Mouse (Mus musculus) liver, embryonic 15.5 days (tissue): ENCODE measurements around the gene Dnaja4. TPM values are rescaled to one million over a fixed set of nuclear protein-coding genes. Genes with fewer than 3 reads are reported as not detected.

Experiments used
- ATAC-seq: fragments of 200-750 bp; cut with Nextera tagmentation; 2 replicates; pipeline ENCODE4 v1.8.0; 2017; ENCODE audit warnings: moderate number of reproducible peaks, mild to moderate bottlenecking, moderate library complexity; ENCODE audit not compliant: insufficient read depth
- H3K27ac ChIP-seq: fragments of 300-500 bp; sonication (generic); replicated peaks from 2 replicates; pipeline ENCODE4 v1.5.1; 2015; ENCODE audit warnings: mild to moderate bottlenecking, inconsistent platforms
- H3K27me3 ChIP-seq: fragments of 300-500 bp; sonication (generic); 2 replicates; pipeline ENCODE4 v1.6.1; 2015; ENCODE audit warnings: mild to moderate bottlenecking, inconsistent platforms
- H3K36me3 ChIP-seq: fragments of 300-500 bp; sonication (generic); replicated peaks from 2 replicates; pipeline ENCODE4 v1.6.1; 2015; ENCODE audit warnings: moderate library complexity, mild to moderate bottlenecking, inconsistent platforms
- H3K4me1 ChIP-seq: fragments of 300-500 bp; sonication (generic); replicated peaks from 2 replicates; pipeline ENCODE4 v1.6.1; 2015; ENCODE audit warnings: inconsistent platforms
- H3K4me2 ChIP-seq: fragments of 300-500 bp; sonication (generic); 2 replicates; pipeline ENCODE4 v1.6.1; 2015; ENCODE audit warnings: moderate library complexity, mild to moderate bottlenecking, inconsistent platforms
- H3K4me3 ChIP-seq: fragments of 300-500 bp; sonication (generic); replicated peaks from 2 replicates; pipeline ENCODE4 v1.5.1; 2015; ENCODE audit warnings: mild to moderate bottlenecking, inconsistent platforms
- H3K9ac ChIP-seq: fragments of 300-500 bp; sonication (generic); 2 replicates; pipeline ENCODE4 v1.6.1; 2015; ENCODE audit warnings: moderate library complexity, mild to moderate bottlenecking, inconsistent platforms
- H3K9me3 ChIP-seq: fragments of 300-500 bp; sonication (generic); replicated peaks from 2 replicates; pipeline ENCODE4 v1.6.1; 2016; ENCODE audit warnings: inconsistent platforms
- WGBS: fragments of 180-500 bp; shearing (Covaris S2); methylation state at CpG from one replicate; pipeline ENCODE4 v1.1.7; 2015; ENCODE audit warnings: mixed read lengths; ENCODE audit not compliant: insufficient replicate concordance; 5-methylcytosine and 5-hydroxymethylcytosine counted together
- polyA plus RNA-seq: library from polyadenylated mRNA; unstranded; fragments of >200 nt; fragmentation: Nextera tagmentation; extraction: Ambion mirVana; gene quantifications from 2 replicates; pipeline ENCODE4 v1.2.1, GENCODE M21; 2015

Dnaja4 gene
- polyA plus RNA-seq = 21.5 and 23.0 TPM in 2 replicates

DNA sequence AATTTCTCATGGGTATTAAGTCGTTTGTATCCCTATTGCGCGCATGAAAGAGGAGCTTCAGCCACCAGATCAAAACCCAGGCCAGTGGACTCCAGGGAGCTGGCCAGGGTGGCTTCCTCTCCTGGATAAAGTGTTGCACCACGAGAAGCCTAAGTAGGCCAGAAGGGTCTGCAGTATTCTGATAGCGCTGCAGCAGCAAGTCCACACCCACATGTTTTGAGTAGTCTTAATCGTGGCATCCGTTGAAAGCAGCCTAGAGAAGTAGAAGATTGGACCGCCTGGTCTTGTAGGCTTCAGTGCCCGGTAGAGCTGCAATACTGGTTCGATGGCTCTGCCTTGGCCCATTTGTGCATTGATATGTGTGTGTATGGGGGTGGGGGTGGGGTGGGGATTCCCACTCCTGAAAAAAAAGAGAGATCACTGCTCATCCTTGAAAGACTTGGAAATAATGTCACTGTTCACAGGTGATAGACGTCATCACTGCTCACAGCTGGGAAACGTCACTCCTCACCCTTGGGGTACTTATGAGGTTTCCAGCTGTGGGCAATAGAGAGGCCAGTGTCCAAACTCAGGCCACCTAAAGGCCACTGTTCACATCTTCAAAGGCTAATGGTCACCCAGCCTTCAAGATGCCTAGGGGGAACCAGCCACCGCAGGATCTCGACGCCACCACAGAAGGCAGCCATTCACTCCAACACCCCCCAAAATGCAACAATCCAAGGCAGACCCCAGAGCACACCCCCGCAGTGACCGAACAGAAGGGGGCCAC lies at the start of gene Dnaja4:
TSS of gene Dnaja4 (plus strand) at position 556 of the 769 bp plus-strand sequence.
- H3K4me3 ChIP-seq = peak within 1 kb of the TSS; percentile 85
- 26% methylated on average over 17 of the region's 17 CpGs for WGBS
- H3K27me3 ChIP-seq = peaks cover 43% of the 10 kb centered on the region
- H3K9me3 ChIP-seq = no peaks in the 10 kb centered on the region
- peak within 1 kb of the TSS; percentile 96 for H3K27ac ChIP-seq
- peak within 1 kb of the TSS; percentile 95 for H3K9ac ChIP-seq
- H3K4me1 ChIP-seq = peaks cover 74% of the 10 kb centered on the region
- H3K4me2 ChIP-seq = peak within 1 kb of the TSS; percentile 84
- ATAC-seq = peak; percentile 91
- no peaks in the 10 kb centered on the region for H3K36me3 ChIP-seq

DNA sequence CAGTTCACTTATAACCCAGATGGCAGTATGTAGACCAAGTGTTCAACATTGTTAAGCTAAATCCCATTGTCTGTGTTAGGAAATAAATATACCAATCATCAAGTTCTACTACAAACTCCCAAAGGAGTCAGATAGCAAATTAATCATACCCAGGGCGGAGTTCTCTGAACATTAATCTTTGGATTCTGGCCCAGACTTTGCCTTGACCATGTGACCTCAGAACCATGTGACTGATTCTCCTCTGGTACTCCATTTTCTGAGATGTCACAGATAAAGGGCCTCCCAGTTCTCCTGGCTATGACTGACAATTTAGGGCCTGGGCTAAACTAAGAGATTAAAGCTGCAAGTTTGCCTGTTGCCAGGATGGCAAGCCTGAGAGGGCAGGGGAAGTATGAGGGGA lies 49.3 kb upstream of the Dnaja4 start:
- 54% methylated on average over 1 of the region's 1 CpGs for WGBS
- no peaks in the 10 kb centered on the region for H3K36me3 ChIP-seq
- no peaks in the 10 kb centered on the region for H3K4me1 ChIP-seq
- H3K4me3 ChIP-seq = no peak overlapping the region
- H3K4me2 ChIP-seq = no peak overlapping the region
- H3K9me3 ChIP-seq = no peaks in the 10 kb centered on the region
- H3K27me3 ChIP-seq = no peaks in the 10 kb centered on the region; the same call in none of the 2 replicates
- H3K27ac ChIP-seq = no peak overlapping the region
- no peak overlapping the region for H3K9ac ChIP-seq
- no peak for ATAC-seq

DNA sequence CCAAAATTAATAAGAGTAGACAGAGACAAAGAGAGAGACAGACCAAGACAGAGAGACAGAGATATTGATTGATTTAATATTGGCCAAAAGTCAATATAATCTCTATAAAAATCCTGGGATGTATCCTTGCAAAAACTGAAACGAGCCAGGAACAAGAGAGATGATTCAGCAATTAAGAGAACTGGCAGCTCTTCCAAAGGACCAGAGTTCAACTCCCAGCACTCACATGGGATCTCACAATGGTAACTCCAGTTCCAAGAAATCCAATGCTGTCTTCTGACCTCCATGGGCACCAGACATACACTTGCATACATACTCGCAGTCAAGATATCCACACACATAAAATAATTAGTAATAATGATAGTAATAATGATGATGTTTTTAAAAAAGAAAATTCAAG lies 45.9 kb upstream of the Dnaja4 start:
- Histone ChIP-seq H3K27me3 (no peaks in the 10 kb centered on the region; the same call in 1 of the 2 replicates), H3K36me3 (no peaks in the 10 kb centered on the region), H3K27ac (no peak overlapping the region), H3K9ac (no peak overlapping the region), H3K4me2 (no peak overlapping the region), H3K9me3 (no peaks in the 10 kb centered on the region), H3K4me1 (no peaks in the 10 kb centered on the region), H3K4me3 (no peak overlapping the region)
- 58% methylated on average over 2 of the region's 2 CpGs for whole genome bisulfite sequencing
- ATAC-seq = no peak

DNA sequence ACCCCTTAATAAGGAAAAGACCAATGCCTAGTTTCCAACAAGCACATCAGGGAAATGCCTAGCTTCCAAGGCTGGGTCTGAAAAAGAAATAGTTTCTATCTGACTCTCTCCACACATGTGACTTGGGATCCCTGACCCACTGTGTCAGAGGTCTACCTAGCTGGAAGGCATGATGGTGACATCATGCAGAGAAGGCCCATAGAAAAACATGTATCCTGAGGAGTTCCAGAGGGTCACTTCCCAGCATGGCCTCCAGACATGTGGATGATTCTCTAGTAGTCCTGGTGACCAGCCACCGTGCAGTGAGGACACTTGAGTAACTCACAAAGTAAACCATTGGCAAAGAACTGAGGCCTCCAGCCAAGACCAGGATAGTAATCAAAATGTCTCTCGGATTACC lies 42.8 kb upstream of the Dnaja4 start:
- H3K36me3 ChIP-seq = no peaks in the 10 kb centered on the region
- H3K27me3 ChIP-seq = no peaks in the 10 kb centered on the region
- ATAC-seq = no peak
- no peak overlapping the region for H3K4me3 ChIP-seq
- H3K9me3 ChIP-seq = no peaks in the 10 kb centered on the region
- no peak overlapping the region for H3K27ac ChIP-seq
- 56% methylated on average over 2 of the region's 2 CpGs for WGBS
- no peak overlapping the region for H3K4me2 ChIP-seq
- H3K9ac ChIP-seq = no peak overlapping the region
- no peaks in the 10 kb centered on the region for H3K4me1 ChIP-seq

DNA sequence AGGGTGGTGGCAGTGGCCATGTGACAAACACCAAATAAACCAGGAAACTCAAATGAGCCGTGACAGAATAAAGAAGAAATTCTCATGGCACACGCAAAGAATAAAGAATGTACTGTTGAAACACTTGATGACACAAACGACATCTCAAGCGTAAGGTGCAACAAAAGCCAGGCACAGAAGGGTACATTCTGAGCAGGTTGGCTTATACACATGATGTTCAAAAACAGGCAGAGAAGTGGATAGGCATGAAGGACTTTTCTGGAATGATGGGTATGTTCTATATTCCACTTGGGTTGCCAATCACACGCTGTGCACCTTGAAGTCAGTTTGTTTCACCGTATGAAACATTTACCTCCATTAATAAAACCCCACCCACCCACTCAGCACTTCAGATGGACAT lies 42.3 kb upstream of the Dnaja4 start:
- no peak overlapping the region for H3K27ac ChIP-seq
- H3K9ac ChIP-seq = no peak overlapping the region
- H3K4me1 ChIP-seq = no peaks in the 10 kb centered on the region
- H3K9me3 ChIP-seq = no peaks in the 10 kb centered on the region
- no peak overlapping the region for H3K4me3 ChIP-seq
- WGBS = 71% methylated on average over 6 of the region's 6 CpGs
- no peak for ATAC-seq
- no peaks in the 10 kb centered on the region for H3K27me3 ChIP-seq
- H3K36me3 ChIP-seq = no peaks in the 10 kb centered on the region
- no peak overlapping the region for H3K4me2 ChIP-seq

DNA sequence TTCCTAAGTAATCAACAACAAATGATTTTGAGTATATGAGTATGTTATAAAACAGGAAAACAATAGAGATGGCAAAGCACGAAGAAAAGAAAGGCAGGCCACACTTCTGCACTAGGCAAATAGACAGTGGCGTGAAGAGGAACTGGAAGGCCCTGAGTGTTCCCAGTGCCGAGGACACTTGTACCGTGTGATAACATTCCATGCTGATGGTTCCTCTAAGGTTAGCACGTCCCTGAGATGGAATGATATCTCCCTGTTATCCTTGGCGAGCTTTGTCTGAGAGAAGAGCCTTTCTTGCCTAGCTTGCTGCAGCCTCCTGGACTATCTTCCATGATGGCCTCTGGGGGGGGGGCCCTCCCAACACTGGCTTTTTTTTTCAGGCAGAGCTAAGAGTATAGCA lies 39.9 kb upstream of the Dnaja4 start:
- H3K4me1 ChIP-seq = no peaks in the 10 kb centered on the region
- H3K4me3 ChIP-seq = no peak overlapping the region
- no peak overlapping the region for H3K9ac ChIP-seq
- WGBS = 49% methylated on average over 6 of the region's 6 CpGs
- H3K36me3 ChIP-seq = no peaks in the 10 kb centered on the region
- no peak overlapping the region for H3K27ac ChIP-seq
- no peak for ATAC-seq
- H3K4me2 ChIP-seq = no peak overlapping the region
- no peaks in the 10 kb centered on the region for H3K9me3 ChIP-seq
- no peaks in the 10 kb centered on the region for H3K27me3 ChIP-seq

DNA sequence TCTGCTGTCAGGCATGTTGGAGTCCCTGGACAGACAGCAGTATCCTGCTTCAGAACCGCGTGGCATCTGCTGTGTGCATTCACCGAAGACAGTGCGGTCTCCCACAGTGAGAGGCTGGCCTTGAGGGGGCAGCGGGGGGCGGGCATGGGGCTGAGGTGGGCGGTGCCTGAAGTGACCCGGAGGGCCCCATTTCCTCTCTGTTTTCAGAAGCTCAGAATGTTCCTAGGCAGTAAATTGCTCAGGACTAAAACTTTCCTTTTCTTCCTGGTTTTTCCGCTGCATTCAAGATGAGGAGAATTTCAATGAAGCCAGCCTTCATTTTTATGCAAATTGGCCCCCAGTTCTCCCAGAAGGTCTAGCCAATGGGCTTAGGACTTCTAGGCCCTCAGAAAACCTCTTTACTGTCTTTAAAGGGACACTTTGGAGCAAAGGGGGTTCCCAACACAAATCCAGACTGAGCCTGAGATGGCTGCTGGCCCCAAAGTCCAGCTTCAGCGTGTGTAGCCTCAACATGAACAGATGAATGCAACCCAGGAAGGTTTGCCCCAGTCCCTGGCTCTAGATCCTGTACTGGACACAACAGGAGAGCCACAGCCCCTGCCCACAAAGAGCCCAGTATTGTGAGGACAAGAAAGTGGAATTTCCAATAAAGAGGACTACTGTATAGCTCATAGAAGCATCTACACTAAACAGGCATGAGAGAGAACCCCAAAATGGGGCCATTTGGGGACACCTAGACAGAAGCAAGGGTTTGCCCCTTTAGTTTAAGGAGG lies 36.9 kb upstream of the Dnaja4 start, which contains the start of gene Acsbg1:
TSS of gene Acsbg1 (minus strand) at position 266 of the 773 bp plus-strand sequence.
- H3K27me3 ChIP-seq = no peaks in the 10 kb centered on the region
- no peak within 1 kb of the TSS for H3K27ac ChIP-seq
- H3K36me3 ChIP-seq = no peaks in the 10 kb centered on the region
- H3K4me3 ChIP-seq = no peak within 1 kb of the TSS
- no peaks in the 10 kb centered on the region for H3K4me1 ChIP-seq
- ATAC-seq = no peak
- WGBS = 27% methylated on average over 10 of the region's 10 CpGs
- H3K9ac ChIP-seq = no peak within 1 kb of the TSS
- no peaks in the 10 kb centered on the region for H3K9me3 ChIP-seq
- no peak within 1 kb of the TSS for H3K4me2 ChIP-seq

DNA sequence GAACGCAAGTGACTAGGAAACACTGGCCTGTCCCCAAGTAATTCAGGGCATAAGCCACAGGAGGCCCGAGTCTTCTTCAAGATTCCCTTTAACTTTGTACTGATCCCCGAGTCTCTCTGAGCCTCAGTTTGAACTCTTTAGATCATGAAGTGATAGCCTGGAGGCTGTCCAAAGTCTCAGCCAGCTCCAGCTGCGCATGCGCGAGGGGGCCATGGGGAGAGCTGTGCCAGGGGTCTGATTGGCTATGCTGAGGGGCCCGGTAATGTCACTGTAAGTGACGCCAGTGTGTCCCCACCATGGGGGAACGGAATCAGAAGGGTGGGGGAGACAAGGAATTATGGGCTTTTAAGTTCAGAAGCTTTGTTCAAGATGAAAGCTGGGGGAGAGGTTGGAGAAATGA lies 34.3 kb upstream of the Dnaja4 start:
- no peak overlapping the region for H3K4me3 ChIP-seq
- no peak for ATAC-seq
- H3K36me3 ChIP-seq = no peaks in the 10 kb centered on the region
- H3K4me2 ChIP-seq = no peak overlapping the region
- H3K27ac ChIP-seq = no peak overlapping the region
- WGBS = 72% methylated on average over 9 of the region's 9 CpGs
- no peaks in the 10 kb centered on the region for H3K9me3 ChIP-seq
- H3K9ac ChIP-seq = no peak overlapping the region
- H3K4me1 ChIP-seq = no peaks in the 10 kb centered on the region
- H3K27me3 ChIP-seq = no peaks in the 10 kb centered on the region

DNA sequence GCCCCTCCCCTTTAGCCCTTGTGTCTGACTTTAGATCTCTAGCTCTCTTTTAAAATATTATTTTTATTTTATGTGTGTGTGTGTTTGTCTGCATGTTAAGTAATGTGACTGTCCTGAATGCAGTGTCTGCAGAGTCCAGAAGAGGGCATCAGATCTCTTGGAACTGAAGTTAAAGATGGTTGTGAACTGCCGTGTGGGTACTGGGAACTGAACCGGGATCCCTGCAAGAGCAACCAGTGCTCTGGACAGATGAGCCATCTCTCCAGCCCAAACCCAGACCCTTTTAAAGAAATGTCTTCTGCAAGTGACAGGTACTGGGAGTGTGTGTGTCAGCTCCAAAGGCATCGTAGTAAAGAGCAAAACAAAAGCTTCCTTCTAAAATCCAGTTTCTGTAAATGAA lies 32.6 kb upstream of the Dnaja4 start:
- 81% methylated on average over 3 of the region's 3 CpGs for WGBS
- H3K27ac ChIP-seq = no peak overlapping the region
- H3K4me2 ChIP-seq = no peak overlapping the region
- no peak overlapping the region for H3K9ac ChIP-seq
- no peaks in the 10 kb centered on the region for H3K36me3 ChIP-seq
- H3K9me3 ChIP-seq = no peaks in the 10 kb centered on the region
- H3K4me3 ChIP-seq = no peak overlapping the region
- no peaks in the 10 kb centered on the region for H3K4me1 ChIP-seq
- no peaks in the 10 kb centered on the region for H3K27me3 ChIP-seq
- no peak for ATAC-seq

DNA sequence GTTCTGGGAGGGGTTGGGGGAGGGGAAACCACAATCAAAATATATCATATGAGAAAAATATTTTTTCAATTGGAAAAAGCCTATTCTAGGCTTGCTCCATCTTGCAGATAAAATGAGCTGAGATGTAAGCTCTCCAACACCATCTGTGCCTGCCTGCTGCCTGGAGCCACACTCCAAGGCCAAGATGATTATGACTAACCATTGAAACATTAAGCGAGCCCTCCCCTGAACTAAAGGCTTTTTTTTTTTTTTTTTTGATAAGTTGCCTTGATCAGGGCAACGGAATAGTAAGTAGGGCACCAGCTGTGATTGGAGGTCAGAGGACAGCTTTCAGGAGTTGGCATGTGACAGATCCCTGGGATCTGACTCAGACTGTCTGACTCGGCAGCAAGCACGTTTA lies 30.2 kb upstream of the Dnaja4 start:
- Histone ChIP-seq H3K27me3 (no peaks in the 10 kb centered on the region), H3K4me2 (no peak overlapping the region), H3K9ac (no peak overlapping the region), H3K36me3 (no peaks in the 10 kb centered on the region), H3K9me3 (no peaks in the 10 kb centered on the region), H3K4me3 (no peak overlapping the region), H3K4me1 (no peaks in the 10 kb centered on the region), H3K27ac (no peak overlapping the region)
- 62% methylated on average over 4 of the region's 4 CpGs for WGBS
- ATAC-seq = no peak

DNA sequence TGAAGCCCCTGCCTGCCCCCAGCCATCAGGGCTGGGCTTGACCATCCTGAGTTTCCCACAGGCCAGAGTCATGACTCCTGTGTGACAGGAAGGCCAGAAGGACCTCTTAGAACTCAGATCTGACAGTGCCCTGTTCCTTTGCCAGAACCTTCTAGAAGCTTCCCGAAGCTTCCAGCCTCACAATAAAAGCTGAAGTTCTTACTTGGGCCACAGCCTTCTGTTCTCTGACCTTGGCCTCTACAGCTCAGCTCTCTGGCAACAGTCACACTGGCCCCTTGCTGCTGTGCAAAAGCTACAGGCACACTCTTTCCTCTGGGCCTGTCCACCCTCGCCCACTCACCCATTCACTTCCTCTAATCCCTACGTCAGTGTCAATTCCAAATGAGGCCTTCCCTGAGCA lies 26.7 kb upstream of the Dnaja4 start:
- Histone ChIP-seq H3K36me3 (no peaks in the 10 kb centered on the region), H3K4me1 (peaks cover 9% of the 10 kb centered on the region), H3K9me3 (no peaks in the 10 kb centered on the region), H3K4me2 (no peak overlapping the region), H3K27me3 (peaks cover 5% of the 10 kb centered on the region), H3K4me3 (no peak overlapping the region), H3K9ac (no peak overlapping the region), H3K27ac (no peak overlapping the region)
- 60% methylated on average over 3 of the region's 3 CpGs for whole genome bisulfite sequencing
- ATAC-seq = no peak
